Mouse (Mus musculus) thymus, postnatal 10 days (tissue): ENCODE data around the gene Atp6v1c2.
A peak's percentile ranks its signal among the peaks of the same experiment; 100 is the strongest.

Experiments used
- DNase-seq, 2 experiments: peaks; one replicate each; pipeline ENCODE4 v3.0.0; 2021; ENCODE audit warnings: low spot score in 2 of 2

The Atp6v1c2 gene

GRCm38 (mm10) chr12:17324549-17325470 is 4.3 kb downstream of the Atp6v1c2 start:
- no peak for DNase-seq

- DNase-seq: no peak
Observed at GRCm38 (mm10) chr12:17318453-17318852, 10.7 kb downstream of the Atp6v1c2 start.

GRCm38 (mm10) chr12:17317970-17318369 is 11.2 kb downstream of the Atp6v1c2 start:
- DNase-seq: no peak

- no peak for DNase-seq
Observed at GRCm38 (mm10) chr12:17316096-17316495, 13.1 kb downstream of the Atp6v1c2 start.

- no peak for DNase-seq
Observed at GRCm38 (mm10) chr12:17310852-17311839, 18.0 kb downstream of the Atp6v1c2 start.

- DNase-seq: no peak
Observed at GRCm38 (mm10) chr12:17308246-17308645, 20.9 kb downstream of the Atp6v1c2 start.

- no peak for DNase-seq
Observed at GRCm38 (mm10) chr12:17305445-17305844, 23.7 kb downstream of the Atp6v1c2 start.

GRCm38 (mm10) chr12:17299902-17300301 is 29.3 kb downstream of the Atp6v1c2 start:
- DNase-seq: no peak

- DNase-seq: no peak
Observed at GRCm38 (mm10) chr12:17296899-17297298, 32.3 kb downstream of the Atp6v1c2 start.

GRCm38 (mm10) chr12:17290569-17290968 is 38.6 kb downstream of the Atp6v1c2 start:
- no peak for DNase-seq

- no peak for DNase-seq
Observed at GRCm38 (mm10) chr12:17289913-17290312, 39.2 kb downstream of the Atp6v1c2 start.

GRCm38 (mm10) chr12:17289060-17289459 is 40.1 kb downstream of the Atp6v1c2 start:
- no peak for DNase-seq

- no peak for DNase-seq
Observed at GRCm38 (mm10) chr12:17288496-17288895, 40.7 kb downstream of the Atp6v1c2 start.

- DNase-seq: no peak
Observed at GRCm38 (mm10) chr12:17273841-17274240, 55.3 kb downstream of the Atp6v1c2 start.

- peak; percentile 25 to 53 for DNase-seq
Observed at GRCm38 (mm10) chr12:17271272-17271671, 57.9 kb downstream of the Atp6v1c2 start.

- DNase-seq: no peak
Observed at GRCm38 (mm10) chr12:17267316-17267715, 61.8 kb downstream of the Atp6v1c2 start.

- no peak for DNase-seq
Observed at GRCm38 (mm10) chr12:17266673-17266990, 62.5 kb downstream of the Atp6v1c2 start.

- DNase-seq: peak; percentile 85 to 91
Observed at GRCm38 (mm10) chr12:17265971-17266672, 63.0 kb downstream of the Atp6v1c2 start, which contains the start of gene Pdia6. Gene Pdia6, plus strand, starts transcription at chr12:17266545.

- no peak for DNase-seq
Observed at GRCm38 (mm10) chr12:17264826-17265225, 64.3 kb downstream of the Atp6v1c2 start.

- DNase-seq: no peak
Observed at GRCm38 (mm10) chr12:17263881-17264280, 65.3 kb downstream of the Atp6v1c2 start.

GRCm38 (mm10) chr12:17261005-17261404 is 68.2 kb downstream of the Atp6v1c2 start:
- DNase-seq: no peak

GRCm38 (mm10) chr12:17258431-17258830 is 70.7 kb downstream of the Atp6v1c2 start:
- DNase-seq: no peak
